ENCODE assay signal across 18 mouse cellular contexts in genomic region chr4:32379140-32379539, GRCm38 (mm10).
DNase-seq lines count a peak whose midpoint lies in the region; ATAC-seq and TF ChIP-seq lines count a peak whose summit lies in the region.
"Had no signal": no experiment of that assay in that cellular context is flagged by ENCODE, and none has a peak within 500 bp of the region (broad histone marks: within the 10 kb centered on the region; RNA-seq: fewer than 3 reads in every experiment).

No protein-coding gene starts in this region.

- peaks cover 9% of the 10 kb centered on the region for H3K4me1 ChIP-seq in forebrain, postnatal 0 days (ENCODE audit: insufficient read depth)
- no peaks in the 10 kb centered on the region; the same call in 1 of the 2 replicates for H3K4me1 ChIP-seq in forebrain, embryonic 11.5 days (replicated peaks; ENCODE audit: control insufficient read depth, insufficient read depth, low read length)
- H3K4me1 ChIP-seq in hindbrain, postnatal 0 days (ENCODE audit: insufficient read depth, low read length): peaks cover 21% of the 10 kb centered on the region
- peaks cover 41% of the 10 kb centered on the region for H3K4me1 ChIP-seq in hindbrain, embryonic 13.5 days (replicated peaks)
- 0 out of 2 replicates have a peak, but pooled peaks cover 6% of the 10 kb centered on the region for H3K4me1 ChIP-seq in midbrain, postnatal 0 days (ENCODE audit: insufficient read depth, low read length)
- peaks cover 16% of the 10 kb centered on the region for H3K4me1 ChIP-seq in midbrain, embryonic 16.5 days (ENCODE audit: control insufficient read depth, insufficient read depth, low read length)

- no peak overlapping the region for H3K27ac ChIP-seq in forebrain, postnatal 0 days (ENCODE audit: low read depth, low read length)
- no peak overlapping the region for H3K27ac ChIP-seq in forebrain, embryonic 11.5 days (ENCODE audit: low read depth, low read length)
- no peak overlapping the region for H3K27ac ChIP-seq in hindbrain, postnatal 0 days
- no peak overlapping the region for H3K27ac ChIP-seq in hindbrain, embryonic 13.5 days
- H3K27ac ChIP-seq in left cerebral cortex, adult 2 months: no peak overlapping the region
- no peak overlapping the region for H3K27ac ChIP-seq in midbrain, postnatal 0 days (ENCODE audit: low read depth, low read length)
- H3K27ac ChIP-seq in midbrain, embryonic 16.5 days (ENCODE audit: low read length): no peak overlapping the region
- H3K27ac ChIP-seq: embryonic facial prominence, embryonic 10.5 days; heart, embryonic 13.5 days; hindbrain, embryonic 14.5 days had no signal

- no peaks in the 10 kb centered on the region for H3K9me3 ChIP-seq in forebrain, postnatal 0 days (ENCODE audit: low read length)
- H3K9me3 ChIP-seq in forebrain, embryonic 11.5 days (ENCODE audit: control insufficient read depth, low read length): no peaks in the 10 kb centered on the region
- H3K9me3 ChIP-seq in hindbrain, postnatal 0 days (ENCODE audit: low read length): no peaks in the 10 kb centered on the region
- H3K9me3 ChIP-seq in hindbrain, embryonic 13.5 days: no peaks in the 10 kb centered on the region
- no peaks in the 10 kb centered on the region for H3K9me3 ChIP-seq in midbrain, postnatal 0 days (ENCODE audit: low read length)
- H3K9me3 ChIP-seq in midbrain, embryonic 16.5 days (replicated peaks; ENCODE audit: control insufficient read depth, low read length, poor library complexity, severe bottlenecking): no peaks in the 10 kb centered on the region
- H3K9me3 ChIP-seq: embryonic facial prominence, embryonic 10.5 days; heart, embryonic 13.5 days had no signal

- no peaks in the 10 kb centered on the region; the same call in 1 of the 2 replicates for H3K36me3 ChIP-seq in forebrain, postnatal 0 days (ENCODE audit: insufficient read depth)
- no peaks in the 10 kb centered on the region for H3K36me3 ChIP-seq in forebrain, embryonic 11.5 days (ENCODE audit: control insufficient read depth, insufficient read depth, low read length)
- H3K36me3 ChIP-seq in hindbrain, postnatal 0 days (ENCODE audit: insufficient read depth, low read length): no peaks in the 10 kb centered on the region
- H3K36me3 ChIP-seq in hindbrain, embryonic 13.5 days: no peaks in the 10 kb centered on the region
- no peaks in the 10 kb centered on the region for H3K36me3 ChIP-seq in midbrain, postnatal 0 days (ENCODE audit: insufficient read depth, low read length)
- H3K36me3 ChIP-seq in midbrain, embryonic 16.5 days (ENCODE audit: control insufficient read depth, insufficient read depth, low read length): no peaks in the 10 kb centered on the region
- H3K36me3 ChIP-seq: embryonic facial prominence, embryonic 10.5 days; heart, embryonic 13.5 days had no signal

- H3K4me3 ChIP-seq in forebrain, postnatal 0 days (ENCODE audit: low read depth, low read length): no peak overlapping the region
- H3K4me3 ChIP-seq in forebrain, embryonic 11.5 days (ENCODE audit: low read depth, low read length): no peak overlapping the region
- H3K4me3 ChIP-seq in hindbrain, postnatal 0 days (ENCODE audit: low read length): no peak overlapping the region
- no peak overlapping the region for H3K4me3 ChIP-seq in hindbrain, embryonic 13.5 days
- no peak overlapping the region for H3K4me3 ChIP-seq in left cerebral cortex, adult 2 months
- H3K4me3 ChIP-seq in midbrain, postnatal 0 days (ENCODE audit: low read depth, low read length): no peak overlapping the region
- H3K4me3 ChIP-seq in midbrain, embryonic 16.5 days (ENCODE audit: low read depth, low read length): no peak overlapping the region
- H3K4me3 ChIP-seq: embryonic facial prominence, embryonic 10.5 days; heart, embryonic 13.5 days had no signal

- H3K9ac ChIP-seq in forebrain, postnatal 0 days: no peak overlapping the region
- H3K9ac ChIP-seq in forebrain, embryonic 11.5 days (ENCODE audit: low read length): no peak overlapping the region
- H3K9ac ChIP-seq in hindbrain, postnatal 0 days (replicated peaks; ENCODE audit: low read length): no peak overlapping the region
- no peak overlapping the region for H3K9ac ChIP-seq in hindbrain, embryonic 13.5 days
- H3K9ac ChIP-seq in midbrain, postnatal 0 days (replicated peaks; ENCODE audit: low read length, poor library complexity, severe bottlenecking): no peak overlapping the region
- no peak overlapping the region for H3K9ac ChIP-seq in midbrain, embryonic 16.5 days (ENCODE audit: low read depth, low read length)
- H3K9ac ChIP-seq: heart, embryonic 13.5 days; hindbrain, embryonic 14.5 days had no signal

- ATAC-seq in forebrain, postnatal 0 days: no peak
- ATAC-seq in forebrain, embryonic 11.5 days (replicated peaks; ENCODE audit: low FRiP score): no peak
- no peak for ATAC-seq in hindbrain, postnatal 0 days
- ATAC-seq in hindbrain, embryonic 13.5 days (ENCODE audit: low FRiP score): no peak
- ATAC-seq in midbrain, postnatal 0 days (ENCODE audit: low FRiP score): no peak
- ATAC-seq in midbrain, embryonic 16.5 days: no peak
- ATAC-seq: forebrain, embryonic 14.5 days had no signal

- peak; percentile 39 for TF ChIP-seq CTCF in forebrain, postnatal 0 days (IDR thresholded peaks at IDR 0.05; ENCODE audit: low read depth)
- peak; percentile 51 for TF ChIP-seq CTCF in hindbrain, postnatal 0 days (IDR thresholded peaks at IDR 0.05; ENCODE audit: low read depth)
- TF ChIP-seq CTCF in left cerebral cortex, adult 2 months (IDR thresholded peaks at IDR 0.05): peak; percentile 8
- TF ChIP-seq CTCF in midbrain, postnatal 0 days (IDR thresholded peaks at IDR 0.05): peak; percentile 56

- H3K27me3 ChIP-seq in forebrain, postnatal 0 days (ENCODE audit: insufficient read depth, low read length): no peaks in the 10 kb centered on the region
- H3K27me3 ChIP-seq in forebrain, embryonic 11.5 days (ENCODE audit: control insufficient read depth, insufficient read depth, low read length): no peaks in the 10 kb centered on the region
- no peaks in the 10 kb centered on the region for H3K27me3 ChIP-seq in hindbrain, postnatal 0 days (ENCODE audit: insufficient read depth, low read length)
- H3K27me3 ChIP-seq in hindbrain, embryonic 13.5 days: no peaks in the 10 kb centered on the region
- no peaks in the 10 kb centered on the region for H3K27me3 ChIP-seq in midbrain, postnatal 0 days (ENCODE audit: insufficient read depth, low read length)
- H3K27me3 ChIP-seq in midbrain, embryonic 16.5 days (ENCODE audit: control insufficient read depth, insufficient read depth, low read depth, low read length): no peaks in the 10 kb centered on the region
- H3K27me3 ChIP-seq: heart, embryonic 13.5 days had no signal

- H3K4me2 ChIP-seq in forebrain, postnatal 0 days (ENCODE audit: low read depth): no peak overlapping the region
- H3K4me2 ChIP-seq in forebrain, embryonic 11.5 days (ENCODE audit: low read depth, low read length, severe bottlenecking): no peak overlapping the region
- H3K4me2 ChIP-seq in hindbrain, postnatal 0 days (ENCODE audit: low read depth, low read length): no peak overlapping the region
- no peak overlapping the region for H3K4me2 ChIP-seq in hindbrain, embryonic 13.5 days
- H3K4me2 ChIP-seq in midbrain, postnatal 0 days (ENCODE audit: low read depth, low read length, poor library complexity, severe bottlenecking): no peak overlapping the region
- H3K4me2 ChIP-seq in midbrain, embryonic 16.5 days (ENCODE audit: low read length): no peak overlapping the region
- H3K4me2 ChIP-seq: heart, embryonic 13.5 days; hindbrain, embryonic 14.5 days had no signal

- intact Hi-C loops in left cerebral cortex, adult 2 months (cut with DNase I): no loop called here

- no peak for DNase-seq in forebrain, postnatal 0 days
- DNase-seq in forebrain, embryonic 11.5 days (ENCODE audit: low spot score): no peak
- no peak for DNase-seq in hindbrain, postnatal 0 days (ENCODE audit: low spot score)
- DNase-seq in left cerebral cortex, adult 2 months (ENCODE audit: extremely low spot score in 1 of 2, low spot score in 2 of 2): no peak
- DNase-seq in left cerebral cortex, adult 11 months (ENCODE audit: low spot score): no peak
- no peak for DNase-seq in midbrain, postnatal 0 days (ENCODE audit: low spot score)
- DNase-seq: adrenal gland, postnatal 10 days; cerebellum, adult 11 months; cerebellum, adult 9-11 months; cerebellum, postnatal 36 days; gastrocnemius, postnatal 10 days; heart, postnatal 14 days had no signal

- 86% methylated on average over 7 of the region's 7 CpGs for WGBS in forebrain, postnatal 0 days
- WGBS in forebrain, embryonic 11.5 days: 91% methylated on average over 7 of the region's 7 CpGs
- 80% methylated on average over 7 of the region's 7 CpGs for WGBS in hindbrain, postnatal 0 days
- WGBS in hindbrain, embryonic 13.5 days: 89% methylated on average over 7 of the region's 7 CpGs
- 86% methylated on average over 7 of the region's 7 CpGs for WGBS in midbrain, postnatal 0 days
- WGBS in midbrain, embryonic 16.5 days: 84% methylated on average over 7 of the region's 7 CpGs
